Mouse (Mus musculus) heart, adult 2 months (tissue): ENCODE data around the gene Ppp2r5c.

ENCODE experiments used
- CTCF ChIP-seq: fragments of 200-600 bp; IDR thresholded peaks from 2 replicates; pipeline ENCODE4 v1.8.1; 2022; ENCODE audit warnings: antibody characterized with exemption, mild to moderate bottlenecking, moderate library complexity
- POLR2A ChIP-seq: fragments of 200-500 bp; IDR thresholded peaks from 2 replicates; pipeline ENCODE4 v1.6.1; 2011; ENCODE audit warnings: mild to moderate bottlenecking, low read depth, low read length, control low read depth; ENCODE audit not compliant: insufficient read depth

- TF ChIP-seq POLR2A (no peak), CTCF (no peak)
These were observed 106.4 kb downstream of the Ppp2r5c start for GRCm38 (mm10) chr12:110553362-110553761.
